Mouse (Mus musculus) midbrain, embryonic 14.5 days (tissue): ENCODE measurements at regions not wholly inside any gene's neighbourhood (a gene's known extent, or its start where the extent isn't known, plus 50 kb on each side); places are given as distances from the start of the nearest gene placed in this dataset.

Experiments
- ATAC-seq: fragments of 200-750 bp; cut with Nextera tagmentation; 2 replicates; pipeline ENCODE4 v1.8.0; 2017; ENCODE audit warnings: moderate number of reproducible peaks, moderate library complexity; ENCODE audit not compliant: low FRiP score, low TSS enrichment
- DNase-seq: peaks from one replicate; pipeline ENCODE4 v3.0.0-alpha.2; 2015
- H3K27ac ChIP-seq: fragments of 300-500 bp; sonication (generic); replicated peaks from 2 replicates; pipeline ENCODE4 v1.5.1; 2014; ENCODE audit warnings: mild to moderate bottlenecking, low read depth, low read length, moderate library complexity
- H3K27me3 ChIP-seq: fragments of 300-500 bp; sonication (generic); 2 replicates; pipeline ENCODE4 v1.6.1; 2014; ENCODE audit warnings: low read length, control low read depth, mixed read lengths; ENCODE audit not compliant: control insufficient read depth, insufficient read depth
- H3K36me3 ChIP-seq: fragments of 300-500 bp; sonication (generic); 2 replicates; pipeline ENCODE4 v1.6.1; 2014; ENCODE audit warnings: low read length, control low read depth; ENCODE audit not compliant: control insufficient read depth, insufficient read depth
- H3K4me1 ChIP-seq: fragments of 300-500 bp; sonication (generic); 2 replicates; pipeline ENCODE4 v1.6.1; 2014; ENCODE audit warnings: mild to moderate bottlenecking, antibody characterized with exemption, low read length, control low read depth; ENCODE audit not compliant: control insufficient read depth, insufficient read depth
- H3K4me2 ChIP-seq: fragments of 300-500 bp; sonication (generic); 2 replicates; pipeline ENCODE4 v1.6.1; 2014; ENCODE audit warnings: mild to moderate bottlenecking, low read length, moderate library complexity
- H3K4me3 ChIP-seq: fragments of 300-500 bp; sonication (generic); replicated peaks from 2 replicates; pipeline ENCODE4 v1.5.1; 2014; ENCODE audit warnings: low read depth, low read length
- H3K9ac ChIP-seq: fragments of 300-500 bp; sonication (generic); replicated peaks from 2 replicates; pipeline ENCODE4 v1.6.1; 2014; ENCODE audit warnings: mild to moderate bottlenecking, low read length, moderate library complexity
- H3K9me3 ChIP-seq: fragments of 300-500 bp; sonication (generic); 2 replicates; pipeline ENCODE4 v1.6.1; 2016; ENCODE audit warnings: low read length, control low read depth, mixed read lengths; ENCODE audit not compliant: control insufficient read depth
- WGBS: fragments of 180-500 bp; shearing (Covaris S2); extraction: QIAGEN DNeasy Blood & Tissue Kit; methylation state at CpG from one replicate; pipeline ENCODE4 v1.1.7; 2014; 5-methylcytosine and 5-hydroxymethylcytosine counted together

- WGBS, result 78% methylated on average over 6 of the region's 6 CpGs
- no peak overlapping the region for H3K9ac ChIP-seq
- ATAC-seq, result no peak
- H3K4me1 ChIP-seq, result no peaks in the 10 kb centered on the region
- no peaks in the 10 kb centered on the region for H3K27me3 ChIP-seq
- H3K4me2 ChIP-seq, result no peak overlapping the region
- no peak overlapping the region for H3K27ac ChIP-seq
- H3K9me3 ChIP-seq, result no peaks in the 10 kb centered on the region
- H3K36me3 ChIP-seq, result no peaks in the 10 kb centered on the region
- DNase-seq, result no peak
- H3K4me3 ChIP-seq, result no peak overlapping the region
These were observed 590.8 kb downstream of the Ptprc start for GRCm38 (mm10) chr1:137584696-137585095.

GRCm38 (mm10) chr1:137584104-137584675, 591.3 kb downstream of the Ptprc start:
- ATAC-seq (no peak), DNase-seq (no peak)
- Histone ChIP-seq H3K4me1 (no peaks in the 10 kb centered on the region), H3K27me3 (no peaks in the 10 kb centered on the region), H3K4me3 (no peak overlapping the region), H3K9ac (no peak overlapping the region), H3K4me2 (no peak overlapping the region), H3K9me3 (no peaks in the 10 kb centered on the region), H3K36me3 (no peaks in the 10 kb centered on the region), H3K27ac (no peak overlapping the region)
- 83% methylated on average over 13 of the region's 13 CpGs for WGBS

- no peak overlapping the region for H3K9ac ChIP-seq
- H3K27me3 ChIP-seq, result no peaks in the 10 kb centered on the region
- DNase-seq (no peak), ATAC-seq (no peak)
- no peaks in the 10 kb centered on the region for H3K9me3 ChIP-seq
- H3K36me3 ChIP-seq, result no peaks in the 10 kb centered on the region
- WGBS, result 59% methylated on average over 1 of the region's 1 CpGs
- H3K4me2 ChIP-seq, result no peak overlapping the region
- no peak overlapping the region for H3K4me3 ChIP-seq
- no peak overlapping the region for H3K27ac ChIP-seq
- H3K4me1 ChIP-seq, result no peaks in the 10 kb centered on the region
These were observed 597.9 kb downstream of the Ptprc start for GRCm38 (mm10) chr1:137577639-137578038.

- DNase-seq (no peak), ATAC-seq (no peak)
- H3K4me2 ChIP-seq, result no peak overlapping the region
- H3K36me3 ChIP-seq, result no peaks in the 10 kb centered on the region
- no peaks in the 10 kb centered on the region for H3K27me3 ChIP-seq
- H3K9ac ChIP-seq, result no peak overlapping the region
- WGBS, result 91% methylated on average over 9 of the region's 9 CpGs
- no peaks in the 10 kb centered on the region for H3K9me3 ChIP-seq
- H3K4me1 ChIP-seq, result no peaks in the 10 kb centered on the region
- H3K4me3 ChIP-seq, result no peak overlapping the region
- H3K27ac ChIP-seq, result no peak overlapping the region
These were observed 599.3 kb downstream of the Ptprc start for GRCm38 (mm10) chr1:137576174-137576573.

- Histone ChIP-seq H3K9ac (no peak overlapping the region), H3K4me3 (no peak overlapping the region), H3K27me3 (no peaks in the 10 kb centered on the region), H3K36me3 (no peaks in the 10 kb centered on the region), H3K4me2 (no peak overlapping the region), H3K27ac (no peak overlapping the region), H3K9me3 (no peaks in the 10 kb centered on the region), H3K4me1 (no peaks in the 10 kb centered on the region)
- DNase-seq, result no peak
- ATAC-seq, result no peak
These were observed 600.1 kb downstream of the Ptprc start for GRCm38 (mm10) chr1:137575380-137575779.

GRCm38 (mm10) chr1:137571905-137572865, 603.3 kb downstream of the Ptprc start:
- H3K9ac ChIP-seq, result no peak overlapping the region
- H3K27ac ChIP-seq, result no peak overlapping the region
- DNase-seq, result no peak
- H3K4me2 ChIP-seq, result no peak overlapping the region
- no peaks in the 10 kb centered on the region for H3K36me3 ChIP-seq
- H3K27me3 ChIP-seq, result no peaks in the 10 kb centered on the region
- ATAC-seq, result no peak
- no peaks in the 10 kb centered on the region for H3K9me3 ChIP-seq
- no peak overlapping the region for H3K4me3 ChIP-seq
- 87% methylated on average over 6 of the region's 6 CpGs for WGBS
- H3K4me1 ChIP-seq, result no peaks in the 10 kb centered on the region

GRCm38 (mm10) chr1:137571190-137571904, 604.2 kb downstream of the Ptprc start:
- ATAC-seq, result no peak
- 80% methylated on average over 4 of the region's 4 CpGs for WGBS

GRCm38 (mm10) chr1:137567526-137567925, 607.3 kb upstream of the Nr5a2 start:
- no peaks in the 10 kb centered on the region for H3K36me3 ChIP-seq
- ATAC-seq (no peak), DNase-seq (no peak)
- H3K4me2 ChIP-seq, result no peak overlapping the region
- 98% methylated on average over 1 of the region's 1 CpGs for WGBS
- no peak overlapping the region for H3K27ac ChIP-seq
- no peaks in the 10 kb centered on the region for H3K4me1 ChIP-seq
- no peaks in the 10 kb centered on the region for H3K9me3 ChIP-seq
- no peak overlapping the region for H3K9ac ChIP-seq
- no peaks in the 10 kb centered on the region for H3K27me3 ChIP-seq
- no peak overlapping the region for H3K4me3 ChIP-seq

More at GRCm38 (mm10) chr1:137571190-137571904, 604.2 kb downstream of the Ptprc start:
- Histone ChIP-seq H3K36me3 (no peaks in the 10 kb centered on the region), H3K4me1 (no peaks in the 10 kb centered on the region), H3K9me3 (no peaks in the 10 kb centered on the region), H3K27ac (no peak overlapping the region), H3K4me2 (no peak overlapping the region), H3K9ac (no peak overlapping the region), H3K4me3 (no peak overlapping the region), H3K27me3 (no peaks in the 10 kb centered on the region)
- DNase-seq, result no peak
